Mouse (Mus musculus) intestine, embryonic 14.5 days (tissue): ENCODE data around the gene Sfxn5. TPM values are rescaled to one million over a fixed set of nuclear protein-coding genes. Genes with fewer than 3 reads are reported as not detected.
A peak's percentile ranks its signal among the peaks of the same experiment; 100 is the strongest.

ENCODE experiments used
- ATAC-seq: fragments of 200-750 bp; cut with Nextera tagmentation; replicated peaks from 2 replicates; pipeline ENCODE4 v1.8.0; 2017; ENCODE audit warnings: low read depth, moderate number of reproducible peaks, moderate TSS enrichment, moderate library complexity; ENCODE audit not compliant: low FRiP score, low TSS enrichment
- DNase-seq: peaks from one replicate; pipeline ENCODE4 v3.0.0-alpha.2; 2018; ENCODE audit warnings: low spot score
- H3K27ac ChIP-seq: fragments of 300-500 bp; sonication (generic); 2 replicates; pipeline ENCODE4 v1.5.1; 2014; ENCODE audit warnings: low read depth, mild to moderate bottlenecking, control low read depth
- H3K27me3 ChIP-seq: fragments of 300-500 bp; sonication (generic); replicated peaks from 2 replicates; pipeline ENCODE4 v1.6.1; 2014; ENCODE audit warnings: low read length, control low read depth; ENCODE audit not compliant: control insufficient read depth, insufficient read depth
- H3K36me3 ChIP-seq: fragments of 300-500 bp; sonication (generic); 2 replicates; pipeline ENCODE4 v1.6.1; 2014; ENCODE audit warnings: low read length, control low read depth; ENCODE audit not compliant: control insufficient read depth, insufficient read depth
- H3K4me1 ChIP-seq: fragments of 300-500 bp; sonication (generic); replicated peaks from 2 replicates; pipeline ENCODE4 v1.6.1; 2014; ENCODE audit warnings: low read length, control low read depth, mixed read lengths; ENCODE audit not compliant: control insufficient read depth, insufficient read depth
- H3K4me2 ChIP-seq: fragments of 300-500 bp; sonication (generic); 2 replicates; pipeline ENCODE4 v1.6.1; 2014; ENCODE audit warnings: low read length
- H3K4me3 ChIP-seq: fragments of 300-500 bp; sonication (generic); 2 replicates; pipeline ENCODE4 v1.5.1; 2014; ENCODE audit warnings: low read depth, low read length, control low read depth, mixed read lengths
- H3K9ac ChIP-seq: fragments of 300-500 bp; sonication (generic); 2 replicates; pipeline ENCODE4 v1.6.1; 2014; ENCODE audit warnings: mild to moderate bottlenecking, low read length
- H3K9me3 ChIP-seq: fragments of 300-500 bp; sonication (generic); 2 replicates; pipeline ENCODE4 v1.6.1; 2016; ENCODE audit warnings: low read length, control low read depth; ENCODE audit not compliant: control insufficient read depth
- WGBS: fragments of 180-500 bp; shearing (Covaris S2); extraction: QIAGEN DNeasy Blood & Tissue Kit; methylation state at CpG from one replicate; pipeline ENCODE4 v1.1.7; 2014; 5-methylcytosine and 5-hydroxymethylcytosine counted together
- polyA plus RNA-seq: library from polyadenylated mRNA; unstranded; fragments of >200 nt; fragmentation: Nextera tagmentation; extraction: Ambion mirVana; gene quantifications from 2 replicates; pipeline ENCODE4 v1.2.1, GENCODE M21; 2014

The Sfxn5 gene
- polyA plus RNA-seq, 1 experiment from 2014 or later: 8.3 TPM

- H3K27ac ChIP-seq: no peak overlapping the region
- H3K4me1 ChIP-seq: no peaks in the 10 kb centered on the region; the same call in 1 of the 2 replicates
- WGBS: 77% methylated on average over 8 of the region's 8 CpGs
- H3K27me3 ChIP-seq: no peaks in the 10 kb centered on the region
- no peak overlapping the region for H3K9ac ChIP-seq
- no peak overlapping the region for H3K4me2 ChIP-seq
- DNase-seq: no peak
- no peaks in the 10 kb centered on the region for H3K36me3 ChIP-seq
- H3K9me3 ChIP-seq: no peaks in the 10 kb centered on the region
- H3K4me3 ChIP-seq: no peak overlapping the region
- no peak for ATAC-seq
These were observed 56.7 kb downstream of the Sfxn5 start for GRCm38 (mm10) chr6:85276571-85276970.

- no peak overlapping the region for H3K4me3 ChIP-seq
- no peaks in the 10 kb centered on the region for H3K9me3 ChIP-seq
- H3K27me3 ChIP-seq: no peaks in the 10 kb centered on the region
- DNase-seq (no peak), ATAC-seq (no peak)
- no peaks in the 10 kb centered on the region for H3K36me3 ChIP-seq
- no peaks in the 10 kb centered on the region; the same call in 1 of the 2 replicates for H3K4me1 ChIP-seq
- WGBS: 73% methylated on average over 9 of the region's 9 CpGs
- H3K4me2 ChIP-seq: no peak overlapping the region
- H3K9ac ChIP-seq: no peak overlapping the region
- no peak overlapping the region for H3K27ac ChIP-seq
These were observed 60.8 kb downstream of the Sfxn5 start for GRCm38 (mm10) chr6:85272436-85272835.

DNA sequence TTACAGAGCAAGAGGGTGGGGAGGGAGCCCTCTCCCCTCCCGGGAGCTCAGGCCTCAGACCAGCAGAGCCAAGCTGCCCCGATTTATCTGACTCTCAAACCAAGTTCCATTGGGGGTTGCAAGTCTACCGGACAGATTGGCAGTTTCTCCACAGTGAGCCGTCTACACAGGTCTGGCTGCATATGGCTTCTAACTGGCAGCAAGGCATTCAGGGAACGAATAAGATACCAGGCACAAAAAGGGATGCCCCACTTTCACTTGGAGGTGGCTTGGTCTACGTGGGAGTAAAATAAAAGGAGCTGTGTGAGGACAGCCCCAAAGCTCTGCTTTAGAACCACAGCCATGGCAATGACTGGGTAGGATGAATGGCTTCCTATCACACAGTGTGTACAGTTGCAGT lies 67.2 kb downstream of the Sfxn5 start:
- Histone ChIP-seq H3K9ac (no peak overlapping the region), H3K4me1 (no peaks in the 10 kb centered on the region), H3K27me3 (no peaks in the 10 kb centered on the region), H3K4me2 (no peak overlapping the region), H3K36me3 (no peaks in the 10 kb centered on the region), H3K27ac (no peak overlapping the region), H3K9me3 (no peaks in the 10 kb centered on the region), H3K4me3 (no peak overlapping the region)
- ATAC-seq (no peak), DNase-seq (no peak)
- 61% methylated on average over 6 of the region's 6 CpGs for WGBS

DNA sequence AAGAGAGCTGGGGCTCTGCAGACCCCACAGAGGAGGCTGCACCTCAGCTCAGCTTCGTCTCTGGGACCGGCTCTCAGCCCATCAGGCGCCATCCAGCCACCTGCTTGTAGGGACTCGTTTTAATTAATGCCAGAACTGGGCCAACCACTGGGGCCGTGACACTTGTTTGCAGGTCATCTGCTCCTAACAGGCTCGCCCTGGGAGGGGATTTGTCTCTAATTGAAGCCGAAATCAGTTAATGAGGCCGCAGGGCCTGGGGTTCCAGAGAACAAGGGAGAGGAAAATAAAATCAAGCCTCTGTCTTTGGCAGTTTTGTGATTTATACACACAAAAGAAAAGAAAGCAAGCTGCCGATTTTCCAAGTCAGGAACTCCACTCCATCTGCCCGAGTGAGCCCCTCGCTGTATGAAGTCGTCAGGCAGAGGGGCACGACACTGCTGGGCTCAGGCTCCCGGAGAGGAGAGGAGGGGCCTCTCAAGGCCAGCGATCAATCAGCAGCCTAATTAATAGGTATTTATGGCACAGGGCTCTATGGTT lies 68.2 kb downstream of the Sfxn5 start:
- Histone ChIP-seq H3K9me3 (no peaks in the 10 kb centered on the region), H3K9ac (no peak overlapping the region), H3K36me3 (no peaks in the 10 kb centered on the region), H3K4me2 (no peak overlapping the region), H3K4me3 (no peak overlapping the region), H3K27me3 (no peaks in the 10 kb centered on the region), H3K27ac (no peak overlapping the region), H3K4me1 (no peaks in the 10 kb centered on the region)
- ATAC-seq (peak; percentile 36; the same call in 1 of the 2 replicates), DNase-seq (no peak)
- 25% methylated on average over 15 of the region's 15 CpGs for WGBS

DNA sequence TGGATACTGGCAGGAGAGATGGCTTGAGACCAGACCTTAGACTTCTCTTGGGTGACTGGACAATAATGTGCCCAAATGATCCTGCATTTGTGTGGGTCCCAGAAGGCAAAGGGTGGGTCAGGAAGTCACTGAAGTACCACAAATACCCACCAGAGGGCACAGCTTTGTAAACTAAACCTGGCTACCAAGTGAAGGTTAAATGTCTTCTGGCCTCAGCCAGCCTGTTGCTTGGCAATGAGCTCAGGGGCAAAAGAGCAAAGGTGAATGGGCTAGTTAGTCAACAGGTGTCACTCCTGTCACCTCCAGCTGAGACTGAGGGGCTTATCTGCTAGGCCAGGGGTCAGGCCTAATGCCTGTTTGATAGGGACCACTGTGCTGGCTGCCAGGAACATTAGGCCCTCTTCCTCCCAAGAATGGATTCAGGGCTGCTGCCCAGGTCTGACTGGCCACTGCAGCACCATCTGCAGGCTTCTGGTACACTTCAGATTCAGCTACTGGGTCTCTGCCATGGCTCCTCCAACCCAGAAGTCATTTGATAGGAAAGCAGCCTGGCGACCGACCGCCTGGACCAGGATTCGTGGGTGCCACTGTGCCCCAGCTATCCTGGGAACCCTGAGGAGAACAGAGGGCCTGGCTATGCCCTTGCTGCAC lies 70.2 kb downstream of the Sfxn5 start:
- Histone ChIP-seq H3K9ac (no peak overlapping the region), H3K36me3 (no peaks in the 10 kb centered on the region), H3K4me2 (no peak overlapping the region), H3K27me3 (no peaks in the 10 kb centered on the region), H3K4me3 (no peak overlapping the region), H3K4me1 (no peaks in the 10 kb centered on the region), H3K27ac (no peak overlapping the region), H3K9me3 (no peaks in the 10 kb centered on the region)
- 0 out of 2 replicates have a peak, but pooled peaks have one; percentile 30 for ATAC-seq
- WGBS: 98% methylated on average over 4 of the region's 4 CpGs
- peak; percentile 76 for DNase-seq

GRCm38 (mm10) chr6:85259094-85259630 lies 74.1 kb downstream of the Sfxn5 start:
- Histone ChIP-seq H3K27me3 (no peaks in the 10 kb centered on the region), H3K36me3 (no peaks in the 10 kb centered on the region), H3K27ac (no peak overlapping the region), H3K4me2 (no peak overlapping the region), H3K9me3 (no peaks in the 10 kb centered on the region), H3K4me3 (no peak overlapping the region), H3K9ac (no peak overlapping the region), H3K4me1 (no peaks in the 10 kb centered on the region)
- WGBS: 80% methylated on average over 12 of the region's 12 CpGs
- ATAC-seq: no peak
- no peak for DNase-seq

DNA sequence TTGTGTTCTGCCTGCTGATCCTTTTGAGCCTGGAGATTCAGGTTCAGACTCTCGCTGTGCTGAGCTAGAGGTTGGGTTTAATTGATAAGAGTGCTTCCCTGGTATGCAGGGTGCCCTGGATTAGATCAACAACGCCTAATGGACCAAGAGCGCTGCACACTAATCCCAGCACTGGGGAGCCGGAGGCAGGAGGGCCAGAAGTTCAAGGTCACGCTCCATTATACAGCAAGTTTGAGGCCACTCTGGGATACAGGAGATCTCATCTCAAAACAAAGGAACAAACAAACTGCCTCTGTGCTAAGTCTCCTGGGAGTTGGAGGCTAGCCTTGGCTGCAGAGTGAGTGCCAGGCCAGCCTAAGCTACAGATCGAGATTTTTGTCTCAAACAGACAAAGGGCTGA lies 77.6 kb downstream of the Sfxn5 start:
- no peaks in the 10 kb centered on the region for H3K4me1 ChIP-seq
- no peaks in the 10 kb centered on the region for H3K9me3 ChIP-seq
- DNase-seq (no peak), ATAC-seq (no peak)
- WGBS: 67% methylated on average over 6 of the region's 6 CpGs
- no peak overlapping the region for H3K4me2 ChIP-seq
- H3K36me3 ChIP-seq: no peaks in the 10 kb centered on the region
- no peak overlapping the region for H3K4me3 ChIP-seq
- H3K9ac ChIP-seq: no peak overlapping the region
- H3K27me3 ChIP-seq: no peaks in the 10 kb centered on the region
- H3K27ac ChIP-seq: no peak overlapping the region

DNA sequence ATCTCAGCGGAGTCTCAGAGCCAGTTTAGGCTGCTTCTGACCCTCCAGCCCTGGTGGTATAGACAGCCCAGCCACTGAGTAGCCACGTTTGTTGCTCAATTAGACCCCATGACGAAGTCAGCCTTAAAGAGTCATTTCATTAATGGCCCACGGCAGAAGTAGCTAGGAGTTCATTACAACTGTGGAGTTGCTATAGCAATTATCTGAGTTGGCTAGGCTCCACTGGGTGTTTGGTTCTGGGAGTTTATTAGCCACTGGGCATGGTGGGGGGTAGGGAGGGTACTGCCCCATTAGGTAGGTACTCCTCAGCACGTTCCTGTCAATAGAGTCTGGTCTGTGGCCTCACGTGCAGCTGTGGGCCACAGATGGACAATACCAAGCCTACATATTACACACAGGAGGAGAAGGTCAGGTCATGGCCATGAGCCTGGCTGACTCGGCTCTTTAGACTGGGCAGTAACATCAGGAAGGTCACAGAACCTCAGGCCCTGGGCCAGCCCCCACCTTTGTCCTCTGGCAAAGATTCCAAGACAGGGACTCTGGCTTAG lies 79.2 kb downstream of the Sfxn5 start:
- no peaks in the 10 kb centered on the region for H3K9me3 ChIP-seq
- no peak overlapping the region for H3K27ac ChIP-seq
- no peak overlapping the region for H3K4me3 ChIP-seq
- DNase-seq (no peak), ATAC-seq (no peak)
- no peaks in the 10 kb centered on the region for H3K36me3 ChIP-seq
- H3K27me3 ChIP-seq: no peaks in the 10 kb centered on the region
- H3K4me2 ChIP-seq: no peak overlapping the region
- no peaks in the 10 kb centered on the region for H3K4me1 ChIP-seq
- H3K9ac ChIP-seq: no peak overlapping the region
- WGBS: 58% methylated on average over 7 of the region's 7 CpGs
